In the genomic region with DNA sequence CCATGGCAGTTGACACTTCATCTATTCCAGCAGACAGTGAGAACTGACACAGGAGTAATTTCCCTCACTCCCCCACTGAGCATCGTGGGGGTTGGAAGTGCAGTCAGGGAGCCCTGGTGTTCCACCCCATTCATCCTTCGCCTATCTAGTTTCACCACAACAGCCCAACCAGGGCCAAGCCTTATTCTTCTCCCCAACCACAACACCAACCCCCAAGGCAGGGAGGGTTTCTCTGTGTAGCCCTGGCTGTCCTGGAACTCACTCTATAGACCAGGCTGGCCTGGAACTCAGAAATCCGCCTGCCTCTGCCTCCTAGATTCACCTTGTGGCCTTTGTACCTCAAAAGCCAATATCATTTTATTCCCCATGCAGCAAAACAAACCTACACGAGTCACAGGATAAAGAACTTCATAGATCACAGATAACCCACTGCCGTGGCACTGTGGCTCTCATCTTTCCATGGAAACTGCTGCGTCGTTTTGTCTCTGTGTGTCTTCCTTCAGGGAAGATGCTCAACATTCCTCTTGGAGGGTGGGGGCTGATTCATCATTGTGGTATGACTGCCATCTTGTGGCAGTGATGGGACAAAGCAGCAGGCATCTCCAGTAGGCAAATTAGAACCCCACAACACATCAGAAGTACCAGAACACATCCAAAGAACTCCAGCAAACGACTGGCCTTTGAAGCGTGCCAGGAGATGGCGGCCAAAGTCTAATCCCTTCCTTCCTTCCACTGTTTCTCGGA, we compare ENCODE assay signal across 9 mouse cellular contexts.
DNase-seq lines count a peak whose midpoint lies in the region; ATAC-seq and TF ChIP-seq lines count a peak whose summit lies in the region.
"Had no signal": no experiment of that assay in that cellular context is flagged by ENCODE, and none has a peak within 500 bp of the region (broad histone marks: within the 10 kb centered on the region; RNA-seq: fewer than 3 reads in every experiment).

No protein-coding gene starts in this region.

- no peak overlapping the region for H3K27ac ChIP-seq in forebrain, embryonic 14.5 days (ENCODE audit: low read depth, low read length)
- H3K27ac ChIP-seq in kidney, postnatal 0 days, result no peak overlapping the region
- no peak overlapping the region for H3K27ac ChIP-seq in liver, embryonic 14.5 days
- H3K27ac ChIP-seq: limb, embryonic 15.5 days had no signal

- no peak overlapping the region for H3K9ac ChIP-seq in forebrain, embryonic 14.5 days (ENCODE audit: low read length)
- H3K9ac ChIP-seq in kidney, postnatal 0 days (ENCODE audit: low read depth, low read length), result no peak overlapping the region
- no peak overlapping the region for H3K9ac ChIP-seq in liver, embryonic 14.5 days (replicated peaks)
- H3K9ac ChIP-seq: limb, embryonic 15.5 days had no signal

- no peaks in the 10 kb centered on the region for H3K9me3 ChIP-seq in E14TG2a.4 (ENCODE audit: low read length)
- no peaks in the 10 kb centered on the region for H3K9me3 ChIP-seq in forebrain, embryonic 14.5 days (replicated peaks; ENCODE audit: control insufficient read depth, low read length)
- no peaks in the 10 kb centered on the region for H3K9me3 ChIP-seq in kidney, postnatal 0 days (replicated peaks; ENCODE audit: low read length)
- no peaks in the 10 kb centered on the region for H3K9me3 ChIP-seq in liver, embryonic 14.5 days (ENCODE audit: control insufficient read depth, low read length)
- H3K9me3 ChIP-seq: limb, embryonic 15.5 days had no signal

- H3K4me2 ChIP-seq in forebrain, embryonic 14.5 days (ENCODE audit: low read length), result no peak overlapping the region
- no peak overlapping the region for H3K4me2 ChIP-seq in kidney, postnatal 0 days (ENCODE audit: low read length)
- H3K4me2 ChIP-seq in liver, embryonic 14.5 days (ENCODE audit: low read depth), result no peak overlapping the region
- H3K4me2 ChIP-seq: limb, embryonic 15.5 days had no signal

- peak; percentile 86 for ATAC-seq in forebrain, embryonic 14.5 days
- no peak for ATAC-seq in kidney, postnatal 0 days (replicated peaks; ENCODE audit: low FRiP score, low read depth)
- ATAC-seq in liver, embryonic 14.5 days (ENCODE audit: insufficient read depth), result no peak

- DNase-seq in 3T3-L1 (ENCODE audit: low read depth, low spot score), result peak; percentile 74
- DNase-seq in cerebellum, adult 11 months, result peak; percentile 72
- peak; percentile 88 for DNase-seq in forebrain, embryonic 14.5 days (ENCODE audit: low spot score)
- DNase-seq in kidney, postnatal 0 days (ENCODE audit: low spot score), result peak; percentile 76
- DNase-seq in liver, embryonic 14.5 days (ENCODE audit: low read depth in 3 of 3, low spot score in 3 of 3), result peak in 1 of 3 experiments; percentile 7
- DNase-seq in retina, adult 2 months (ENCODE audit: low read depth, low spot score), result peak; percentile 34
- DNase-seq in spleen, adult 12 weeks (ENCODE audit: low spot score), result no peak

- H3K4me3 ChIP-seq in E14TG2a.4 (replicated peaks; ENCODE audit: low read length), result no peak overlapping the region
- no peak overlapping the region for H3K4me3 ChIP-seq in forebrain, embryonic 14.5 days (ENCODE audit: low read depth, low read length)
- H3K4me3 ChIP-seq in kidney, postnatal 0 days (replicated peaks; ENCODE audit: low read depth, low read length), result no peak overlapping the region
- no peak overlapping the region for H3K4me3 ChIP-seq in liver, embryonic 14.5 days (ENCODE audit: insufficient read depth in 1 of 2, low read depth in 2 of 2, low read length in 2 of 2)
- H3K4me3 ChIP-seq: limb, embryonic 15.5 days had no signal

- peak; percentile 81 for TF ChIP-seq CTCF in E14TG2a.4 (conservative IDR thresholded peaks at IDR 0.05; ENCODE audit: low read length)
- peak; percentile 90 for TF ChIP-seq CTCF in kidney, postnatal 0 days (IDR thresholded peaks at IDR 0.05; ENCODE audit: low read depth)
- peak; percentile 67 for TF ChIP-seq CTCF in liver, embryonic 14.5 days (IDR thresholded peaks at IDR 0.05; ENCODE audit: low read depth)

- no peak for TF ChIP-seq EP300 in liver, embryonic 14.5 days (IDR thresholded peaks at IDR 0.05; ENCODE audit: low read depth)

- WGBS in forebrain, embryonic 14.5 days, result 37% methylated on average over 11 of the region's 11 CpGs
- 31% methylated on average over 11 of the region's 11 CpGs for WGBS in kidney, postnatal 0 days
- WGBS in liver, embryonic 14.5 days (ENCODE audit: insufficient replicate concordance), result 18% methylated on average over 11 of the region's 11 CpGs

- peaks cover 7% of the 10 kb centered on the region; the same call in 1 of the 2 replicates for H3K27me3 ChIP-seq in E14TG2a.4 (ENCODE audit: insufficient read depth, low read length)
- no peaks in the 10 kb centered on the region for H3K27me3 ChIP-seq in forebrain, embryonic 14.5 days (replicated peaks; ENCODE audit: control insufficient read depth, insufficient read depth, low read length)
- no peaks in the 10 kb centered on the region for H3K27me3 ChIP-seq in kidney, postnatal 0 days (ENCODE audit: insufficient read depth, low read length)
- H3K27me3 ChIP-seq in liver, embryonic 14.5 days (ENCODE audit: control insufficient read depth, insufficient read depth, low read length), result no peaks in the 10 kb centered on the region

- H3K36me3 ChIP-seq in E14TG2a.4 (ENCODE audit: insufficient read depth, low read length), result no peaks in the 10 kb centered on the region
- H3K36me3 ChIP-seq in forebrain, embryonic 14.5 days (ENCODE audit: control insufficient read depth, insufficient read depth, low read length), result no peaks in the 10 kb centered on the region
- H3K36me3 ChIP-seq in kidney, postnatal 0 days (ENCODE audit: insufficient read depth, low read length), result no peaks in the 10 kb centered on the region
- H3K36me3 ChIP-seq in liver, embryonic 14.5 days (replicated peaks; ENCODE audit: control insufficient read depth, insufficient read depth, low read depth), result no peaks in the 10 kb centered on the region
- H3K36me3 ChIP-seq: limb, embryonic 15.5 days had no signal

- peaks cover 7% of the 10 kb centered on the region; the same call in 1 of the 2 replicates for H3K4me1 ChIP-seq in E14TG2a.4 (replicated peaks; ENCODE audit: low read depth, low read length)
- H3K4me1 ChIP-seq in forebrain, embryonic 14.5 days (ENCODE audit: control insufficient read depth, insufficient read depth, low read length), result no peaks in the 10 kb centered on the region
- no peaks in the 10 kb centered on the region for H3K4me1 ChIP-seq in kidney, postnatal 0 days (replicated peaks; ENCODE audit: insufficient read depth, low read length)
- H3K4me1 ChIP-seq in liver, embryonic 14.5 days (replicated peaks; ENCODE audit: control insufficient read depth in 2 of 2, insufficient read depth in 2 of 2, low read length in 1 of 2), result no peaks in the 10 kb centered on the region
- H3K4me1 ChIP-seq: limb, embryonic 15.5 days had no signal
